Mouse (Mus musculus): ENCODE measurements around the gene AC131692.1.

- TF ChIP-seq CTCF (IDR thresholded peaks at IDR 0.05; ENCODE audit: low read depth) (no peak), EP300 (optimal IDR thresholded peaks at IDR 0.05) (no peak)
Measured at GRCm38 (mm10) chr19:6056696-6057095, 37.5 kb upstream of the AC131692.1 start.
